Mouse (Mus musculus): Measurements from ENCODE around the gene Gm28047. TPM values are rescaled to one million over a fixed set of nuclear protein-coding genes. Genes with fewer than 3 reads are reported as not detected.

Gene Gm28047
- polyA plus RNA-seq, 1 experiment from 2014 or later: not detected

DNA sequence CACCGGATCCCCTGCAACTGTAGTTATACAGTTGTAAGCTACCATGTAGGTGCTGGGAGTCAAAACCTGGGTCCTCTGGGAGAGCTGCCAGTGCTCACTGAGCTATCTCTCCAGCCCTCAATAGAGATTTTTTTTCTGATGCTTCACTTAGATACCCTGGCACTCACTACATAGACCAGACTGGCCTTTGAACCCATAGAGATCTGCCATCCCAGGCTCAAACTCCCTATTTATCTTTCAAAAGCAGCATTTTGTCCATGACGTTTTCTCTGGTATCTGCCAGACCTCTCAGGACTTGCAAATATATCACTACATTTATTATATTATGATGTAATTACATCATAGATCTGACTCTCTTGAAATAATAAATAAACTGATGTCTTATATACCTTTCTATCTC is 46.5 kb downstream of the Gm28047 start:
- Histone ChIP-seq H3K9ac (ENCODE audit: low read depth, low read length) (no peak overlapping the region), H3K4me3 (ENCODE audit: low read depth, low read length) (no peak overlapping the region), H3K27me3 (replicated peaks; ENCODE audit: control insufficient read depth, insufficient read depth, low read length) (no peaks in the 10 kb centered on the region), H3K27ac (ENCODE audit: low read depth, low read length) (no peak overlapping the region), H3K4me2 (no peak overlapping the region), H3K4me1 (replicated peaks; ENCODE audit: control insufficient read depth, insufficient read depth, low read length) (no peaks in the 10 kb centered on the region), H3K36me3 (ENCODE audit: control insufficient read depth, insufficient read depth, low read length) (no peaks in the 10 kb centered on the region), H3K9me3 (ENCODE audit: control insufficient read depth, low read length) (no peaks in the 10 kb centered on the region)
- DNase-seq (ENCODE audit: low spot score) (no peak), ATAC-seq (replicated peaks; ENCODE audit: low FRiP score) (no peak)
- WGBS: 87% methylated on average over 2 of the region's 2 CpGs

DNA sequence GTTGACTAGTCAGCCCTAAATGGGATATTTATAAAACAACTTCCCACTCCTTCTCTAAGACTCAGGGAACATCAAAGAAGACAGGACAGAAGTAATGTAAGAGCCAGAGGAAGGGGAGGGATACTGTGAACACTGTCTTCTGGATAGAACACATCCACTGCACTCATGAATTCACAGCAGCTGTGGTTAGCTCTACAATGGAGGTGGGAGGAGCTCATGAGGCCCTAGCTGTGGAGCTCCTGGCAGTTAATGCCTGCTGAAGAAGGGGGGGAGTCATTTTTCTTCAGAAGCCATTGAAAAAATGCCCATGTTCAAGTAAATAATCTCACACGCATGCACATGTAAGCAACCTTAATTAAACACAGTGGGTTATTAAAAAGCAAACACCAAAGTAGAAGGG is 47.9 kb downstream of the Gm28047 start:
- Histone ChIP-seq H3K27ac (ENCODE audit: low read depth, low read length) (no peak overlapping the region), H3K9ac (ENCODE audit: low read depth, low read length) (no peak overlapping the region), H3K4me2 (no peak overlapping the region), H3K4me1 (replicated peaks; ENCODE audit: control insufficient read depth, insufficient read depth, low read length) (no peaks in the 10 kb centered on the region), H3K36me3 (ENCODE audit: control insufficient read depth, insufficient read depth, low read length) (no peaks in the 10 kb centered on the region), H3K4me3 (ENCODE audit: low read depth, low read length) (no peak overlapping the region), H3K9me3 (ENCODE audit: control insufficient read depth, low read length) (no peaks in the 10 kb centered on the region), H3K27me3 (replicated peaks; ENCODE audit: control insufficient read depth, insufficient read depth, low read length) (no peaks in the 10 kb centered on the region)
- no peak for DNase-seq (ENCODE audit: low spot score)
- 95% methylated on average over 1 of the region's 1 CpGs for WGBS
- ATAC-seq (replicated peaks; ENCODE audit: low FRiP score): no peak

DNA sequence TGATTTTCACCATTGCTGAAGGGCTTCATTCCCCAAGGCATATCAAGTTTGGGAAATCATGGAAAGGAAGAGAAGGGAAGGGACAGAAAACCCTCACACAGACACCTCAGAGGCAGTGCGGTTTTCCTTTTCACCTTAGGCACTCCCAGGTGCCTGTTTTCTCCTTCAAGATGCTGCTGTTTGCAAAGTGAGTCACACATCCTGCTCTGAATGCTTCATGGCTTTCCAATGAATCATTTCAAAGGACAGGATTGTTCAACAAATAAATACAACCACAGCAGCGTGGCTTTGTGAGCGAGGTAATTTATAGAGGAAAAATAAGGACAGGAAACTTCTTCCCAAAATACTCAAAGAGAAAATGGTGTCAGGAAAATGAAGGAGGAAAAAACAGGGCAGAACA is 52.8 kb downstream of the Gm28047 start:
- DNase-seq (ENCODE audit: low spot score) (no peak), ATAC-seq (replicated peaks; ENCODE audit: low FRiP score) (no peak)
- Histone ChIP-seq H3K4me3 (ENCODE audit: low read depth, low read length) (no peak overlapping the region), H3K36me3 (ENCODE audit: control insufficient read depth, insufficient read depth, low read length) (no peaks in the 10 kb centered on the region), H3K9me3 (ENCODE audit: control insufficient read depth, low read length) (no peaks in the 10 kb centered on the region), H3K9ac (ENCODE audit: low read depth, low read length) (no peak overlapping the region), H3K4me2 (no peak overlapping the region), H3K27me3 (replicated peaks; ENCODE audit: control insufficient read depth, insufficient read depth, low read length) (no peaks in the 10 kb centered on the region), H3K27ac (ENCODE audit: low read depth, low read length) (no peak overlapping the region), H3K4me1 (replicated peaks; ENCODE audit: control insufficient read depth, insufficient read depth, low read length) (no peaks in the 10 kb centered on the region)
- WGBS: 88% methylated on average over 3 of the region's 3 CpGs

DNA sequence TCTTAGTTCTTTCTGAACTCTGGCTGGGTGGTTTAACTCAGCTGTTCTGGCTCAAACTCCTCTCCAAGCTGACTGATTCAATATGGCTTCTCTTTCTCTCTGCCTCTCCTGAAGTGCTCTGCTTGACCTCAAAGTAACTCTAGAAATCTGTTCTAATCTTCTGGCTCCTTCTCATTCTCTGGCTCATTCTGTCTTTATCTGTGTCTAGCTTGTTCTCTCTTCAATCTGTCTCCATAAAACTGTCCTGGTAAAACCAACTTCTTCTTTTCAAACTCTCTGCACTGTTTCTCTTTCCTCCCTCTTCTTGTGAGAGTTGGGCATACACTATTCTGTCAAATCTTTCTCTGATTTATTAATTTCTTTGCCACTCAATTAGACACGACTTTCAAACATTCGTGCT is 57.0 kb downstream of the Gm28047 start:
- H3K27me3 ChIP-seq (replicated peaks; ENCODE audit: control insufficient read depth, insufficient read depth, low read length): no peaks in the 10 kb centered on the region
- WGBS: 81% methylated on average over 2 of the region's 2 CpGs
- H3K27ac ChIP-seq (ENCODE audit: low read depth, low read length): no peak overlapping the region
- no peaks in the 10 kb centered on the region for H3K36me3 ChIP-seq (ENCODE audit: control insufficient read depth, insufficient read depth, low read length)
- no peak overlapping the region for H3K4me3 ChIP-seq (ENCODE audit: low read depth, low read length)
- no peak for ATAC-seq (replicated peaks; ENCODE audit: low FRiP score)
- H3K4me1 ChIP-seq (replicated peaks; ENCODE audit: control insufficient read depth, insufficient read depth, low read length): no peaks in the 10 kb centered on the region
- no peak for DNase-seq (ENCODE audit: low spot score)
- no peak overlapping the region for H3K4me2 ChIP-seq
- H3K9ac ChIP-seq (ENCODE audit: low read depth, low read length): no peak overlapping the region
- H3K9me3 ChIP-seq (ENCODE audit: control insufficient read depth, low read length): no peaks in the 10 kb centered on the region

DNA sequence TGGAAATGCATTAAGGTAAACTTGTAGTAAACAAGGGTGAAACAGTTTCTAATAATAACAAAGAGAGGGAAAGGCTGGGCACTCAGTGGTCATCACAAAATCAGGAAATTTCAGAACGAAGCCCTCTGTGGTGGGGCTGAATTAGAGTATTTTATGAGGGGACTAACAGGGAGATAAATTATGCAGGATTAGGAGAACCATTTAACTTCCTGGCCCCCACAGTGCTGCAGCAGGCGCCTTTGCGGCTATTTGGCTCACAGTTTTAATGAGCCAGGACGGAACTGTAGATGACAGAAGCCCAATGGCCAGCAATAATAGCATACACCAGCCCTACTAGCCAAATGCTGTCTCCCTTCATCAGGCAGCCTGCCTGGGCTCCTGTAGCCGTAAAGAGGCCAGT is 61.2 kb downstream of the Gm28047 start:
- Histone ChIP-seq H3K9me3 (ENCODE audit: control insufficient read depth, low read length) (no peaks in the 10 kb centered on the region), H3K4me3 (ENCODE audit: low read depth, low read length) (no peak overlapping the region), H3K9ac (ENCODE audit: low read depth, low read length) (no peak overlapping the region), H3K4me2 (no peak overlapping the region), H3K27me3 (replicated peaks; ENCODE audit: control insufficient read depth, insufficient read depth, low read length) (no peaks in the 10 kb centered on the region), H3K27ac (ENCODE audit: low read depth, low read length) (no peak overlapping the region), H3K4me1 (replicated peaks; ENCODE audit: control insufficient read depth, insufficient read depth, low read length) (no peaks in the 10 kb centered on the region), H3K36me3 (ENCODE audit: control insufficient read depth, insufficient read depth, low read length) (0 out of 2 replicates have a peak, but pooled peaks cover 2% of the 10 kb centered on the region)
- ATAC-seq (replicated peaks; ENCODE audit: low FRiP score) (no peak), DNase-seq (ENCODE audit: low spot score) (no peak)
- WGBS: 85% methylated on average over 5 of the region's 5 CpGs

DNA sequence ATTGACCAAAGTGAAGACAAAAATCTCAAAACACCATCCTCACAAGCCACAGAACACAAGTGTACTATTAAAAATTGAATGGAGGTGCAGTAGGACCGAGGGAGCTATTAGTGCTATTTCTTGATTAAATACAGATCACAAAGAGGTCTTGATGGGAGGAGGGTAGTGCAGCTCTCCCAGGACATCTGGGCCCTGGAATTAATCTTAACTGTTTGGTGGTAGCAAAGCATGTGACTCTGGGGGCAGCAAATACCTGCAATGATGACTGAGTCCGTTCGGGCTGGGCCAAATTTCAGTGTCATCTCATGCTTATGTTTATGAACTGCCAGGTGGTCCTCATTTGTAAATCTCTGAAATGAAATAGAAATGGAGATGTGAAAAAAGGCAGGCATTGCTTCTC is 61.8 kb downstream of the Gm28047 start:
- DNase-seq (ENCODE audit: low spot score): no peak
- no peak for ATAC-seq (replicated peaks; ENCODE audit: low FRiP score)
- Histone ChIP-seq H3K36me3 (ENCODE audit: control insufficient read depth, insufficient read depth, low read length) (0 out of 2 replicates have a peak, but pooled peaks cover 2% of the 10 kb centered on the region), H3K27ac (ENCODE audit: low read depth, low read length) (no peak overlapping the region), H3K9ac (ENCODE audit: low read depth, low read length) (no peak overlapping the region), H3K9me3 (ENCODE audit: control insufficient read depth, low read length) (no peaks in the 10 kb centered on the region), H3K4me2 (no peak overlapping the region), H3K4me1 (replicated peaks; ENCODE audit: control insufficient read depth, insufficient read depth, low read length) (no peaks in the 10 kb centered on the region), H3K4me3 (ENCODE audit: low read depth, low read length) (no peak overlapping the region), H3K27me3 (replicated peaks; ENCODE audit: control insufficient read depth, insufficient read depth, low read length) (no peaks in the 10 kb centered on the region)
- WGBS: 97% methylated on average over 3 of the region's 3 CpGs

DNA sequence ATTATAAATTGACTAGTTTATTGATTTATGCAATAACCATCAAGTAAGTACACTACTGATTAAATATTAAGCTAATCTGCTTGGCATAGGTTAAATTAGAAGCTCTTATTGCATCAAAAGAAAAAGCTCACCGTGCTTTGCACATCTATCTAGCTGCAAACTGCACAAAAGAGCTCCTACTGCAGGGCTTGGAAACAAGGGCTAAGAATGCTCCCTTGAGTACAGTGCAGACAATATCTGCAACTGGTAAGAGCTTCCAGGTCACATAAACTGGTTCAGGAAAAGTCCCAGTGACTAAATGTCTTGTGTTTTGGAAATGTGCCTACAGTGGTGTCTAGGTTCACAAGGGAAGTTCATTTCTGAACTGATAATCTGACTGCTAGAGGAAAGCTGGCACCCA is 62.4 kb downstream of the Gm28047 start:
- 0 out of 2 replicates have a peak, but pooled peaks cover 2% of the 10 kb centered on the region for H3K36me3 ChIP-seq (ENCODE audit: control insufficient read depth, insufficient read depth, low read length)
- 100% methylated on average over 1 of the region's 1 CpGs for WGBS
- H3K4me2 ChIP-seq: no peak overlapping the region
- H3K27me3 ChIP-seq (replicated peaks; ENCODE audit: control insufficient read depth, insufficient read depth, low read length): no peaks in the 10 kb centered on the region
- H3K4me1 ChIP-seq (replicated peaks; ENCODE audit: control insufficient read depth, insufficient read depth, low read length): no peaks in the 10 kb centered on the region
- H3K9me3 ChIP-seq (ENCODE audit: control insufficient read depth, low read length): no peaks in the 10 kb centered on the region
- no peak overlapping the region for H3K27ac ChIP-seq (ENCODE audit: low read depth, low read length)
- DNase-seq (ENCODE audit: low spot score) (no peak), ATAC-seq (replicated peaks; ENCODE audit: low FRiP score) (no peak)
- H3K4me3 ChIP-seq (ENCODE audit: low read depth, low read length): no peak overlapping the region
- H3K9ac ChIP-seq (ENCODE audit: low read depth, low read length): no peak overlapping the region

DNA sequence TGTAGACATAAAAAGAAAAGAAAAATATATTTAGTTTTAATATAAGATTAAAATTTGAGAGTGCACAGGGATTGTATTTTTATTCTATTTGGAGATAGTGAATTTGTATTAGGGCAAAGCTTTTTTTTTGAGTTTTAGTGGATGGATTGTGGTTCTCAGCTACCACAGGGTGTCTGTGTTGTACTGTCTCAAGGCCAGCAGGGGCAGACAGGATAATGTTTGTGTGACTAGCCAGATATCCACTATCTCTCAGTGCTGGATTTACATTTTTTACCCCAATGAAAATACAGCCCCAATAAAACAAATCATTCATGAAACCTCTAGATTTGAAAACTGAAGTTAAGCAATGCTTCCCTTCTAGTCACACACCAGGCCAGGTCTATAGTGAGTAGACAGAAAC is 67.3 kb downstream of the Gm28047 start:
- Histone ChIP-seq H3K27me3 (replicated peaks; ENCODE audit: control insufficient read depth, insufficient read depth, low read length) (no peaks in the 10 kb centered on the region), H3K4me2 (no peak overlapping the region), H3K36me3 (ENCODE audit: control insufficient read depth, insufficient read depth, low read length) (peaks cover 16% of the 10 kb centered on the region), H3K9me3 (ENCODE audit: control insufficient read depth, low read length) (no peaks in the 10 kb centered on the region), H3K27ac (ENCODE audit: low read depth, low read length) (no peak overlapping the region), H3K9ac (ENCODE audit: low read depth, low read length) (no peak overlapping the region), H3K4me1 (replicated peaks; ENCODE audit: control insufficient read depth, insufficient read depth, low read length) (no peaks in the 10 kb centered on the region), H3K4me3 (ENCODE audit: low read depth, low read length) (no peak overlapping the region)
- ATAC-seq (replicated peaks; ENCODE audit: low FRiP score) (no peak), DNase-seq (ENCODE audit: low spot score) (no peak)

DNA sequence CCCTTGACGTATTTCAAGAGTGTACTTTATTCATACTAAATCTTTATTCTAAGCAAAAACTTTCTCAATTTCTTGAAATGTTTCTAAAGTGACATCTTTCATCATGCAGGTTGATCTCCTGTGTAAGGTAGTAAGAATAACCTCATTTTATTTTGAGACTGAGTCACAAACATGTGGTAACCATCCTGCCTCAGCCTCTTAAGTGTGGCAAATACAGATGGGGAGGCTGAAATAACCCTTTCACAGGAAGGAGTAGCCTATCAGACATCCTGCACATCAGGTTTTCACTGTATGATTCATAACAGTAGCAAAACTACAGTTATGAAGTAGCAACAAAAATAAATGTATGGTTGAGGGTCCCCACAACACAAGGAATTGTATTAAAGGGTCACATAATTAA is 69.3 kb downstream of the Gm28047 start:
- 89% methylated on average over 1 of the region's 1 CpGs for WGBS
- ATAC-seq (replicated peaks; ENCODE audit: low FRiP score): no peak

More for the DNA sequence above, 69.3 kb downstream of the Gm28047 start:
- Histone ChIP-seq H3K4me3 (ENCODE audit: low read depth, low read length) (no peak overlapping the region), H3K4me2 (no peak overlapping the region), H3K9me3 (ENCODE audit: control insufficient read depth, low read length) (no peaks in the 10 kb centered on the region), H3K27me3 (replicated peaks; ENCODE audit: control insufficient read depth, insufficient read depth, low read length) (no peaks in the 10 kb centered on the region), H3K4me1 (replicated peaks; ENCODE audit: control insufficient read depth, insufficient read depth, low read length) (no peaks in the 10 kb centered on the region), H3K9ac (ENCODE audit: low read depth, low read length) (no peak overlapping the region), H3K27ac (ENCODE audit: low read depth, low read length) (no peak overlapping the region), H3K36me3 (ENCODE audit: control insufficient read depth, insufficient read depth, low read length) (peaks cover 24% of the 10 kb centered on the region)
- no peak for DNase-seq (ENCODE audit: low spot score)

All from liver, embryonic 11.5 days (tissue).